7 mouse cellular contexts compared by ENCODE assay signal in the genomic region with DNA sequence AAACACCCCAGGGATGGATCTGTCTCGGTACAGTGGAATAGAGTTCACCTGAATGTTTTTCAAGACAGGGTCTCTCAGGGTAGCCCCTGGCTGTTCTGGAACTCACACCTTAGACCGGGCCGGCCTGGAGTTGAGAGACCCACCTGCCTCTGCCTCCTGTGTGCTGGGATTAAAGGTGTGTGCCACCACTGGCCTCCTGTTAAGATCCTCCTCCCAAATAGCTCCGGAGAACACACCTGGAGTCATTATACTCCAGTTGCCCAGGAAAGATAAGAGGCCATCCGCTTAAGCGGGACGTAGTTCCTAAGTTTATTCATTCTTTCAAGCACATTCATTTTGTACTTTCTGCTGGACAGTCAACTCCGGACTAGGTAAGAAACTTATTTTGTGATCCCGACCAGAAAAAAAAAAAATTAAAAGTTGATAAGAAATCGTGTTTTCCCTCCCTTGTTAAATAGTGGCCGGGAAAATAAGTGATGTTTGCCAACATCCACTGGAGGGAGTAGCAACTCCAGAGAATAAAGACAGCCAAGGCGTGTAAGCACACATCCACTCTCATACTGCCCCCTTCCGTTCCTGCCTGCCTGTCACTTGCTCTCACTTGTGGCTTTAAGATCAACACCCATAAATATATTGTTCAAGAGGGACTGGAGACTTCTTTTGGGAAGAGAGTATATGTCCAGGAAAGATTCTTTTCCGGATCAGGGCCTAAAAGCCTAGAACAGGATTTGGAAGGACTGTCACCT. TPM values are rescaled to one million over a fixed set of nuclear protein-coding genes. Genes with fewer than 3 reads are reported as not detected.
DNase-seq lines count a peak whose midpoint lies in the region; ATAC-seq and TF ChIP-seq lines count a peak whose summit lies in the region.

No protein-coding gene starts in this region.

- DNase-seq in adipocyte (ENCODE audit: low spot score): peak; percentile 87
- DNase-seq in heart, postnatal 10 days: peak; percentile 76 to 81
- DNase-seq in layer of hippocampus, adult 2 months (ENCODE audit: low spot score in 2 of 2): peak; percentile 68 to 74
- DNase-seq in lung, postnatal 36 days: peak; percentile 88

- peaks cover 27% of the 10 kb centered on the region for H3K36me3 ChIP-seq in E14TG2a.4 (ENCODE audit: insufficient read depth, low read length)
- H3K36me3 ChIP-seq in embryonic facial prominence, embryonic 13.5 days: no peaks in the 10 kb centered on the region
- H3K36me3 ChIP-seq in small intestine, adult 2 months (ENCODE audit: control insufficient read depth, insufficient read depth, low read length): no peaks in the 10 kb centered on the region

- peaks cover 34% of the 10 kb centered on the region for H3K4me1 ChIP-seq in E14TG2a.4 (replicated peaks; ENCODE audit: low read depth, low read length)
- H3K4me1 ChIP-seq in embryonic facial prominence, embryonic 13.5 days: peaks cover 13% of the 10 kb centered on the region
- 0 out of 2 replicates have a peak, but pooled peaks cover 3% of the 10 kb centered on the region for H3K4me1 ChIP-seq in small intestine, adult 2 months (ENCODE audit: control insufficient read depth, insufficient read depth, insufficient read length, low read length)

- peaks cover 19% of the 10 kb centered on the region for H3K9me3 ChIP-seq in E14TG2a.4 (ENCODE audit: low read length)
- H3K9me3 ChIP-seq in embryonic facial prominence, embryonic 13.5 days: no peaks in the 10 kb centered on the region

- ATAC-seq in embryonic facial prominence, embryonic 13.5 days (ENCODE audit: insufficient number of reproducible peaks, insufficient read depth, low FRiP score, low TSS enrichment, low read depth): no peak

- WGBS in embryonic facial prominence, embryonic 13.5 days: 10% methylated on average over 14 of the region's 14 CpGs
- WGBS in small intestine, adult 2 months: 3% methylated on average over 14 of the region's 14 CpGs

- H3K4me2 ChIP-seq in embryonic facial prominence, embryonic 13.5 days: peak overlapping the region; percentile 94

- peak overlapping the region; percentile 84 for H3K27ac ChIP-seq in embryonic facial prominence, embryonic 13.5 days
- no peak overlapping the region for H3K27ac ChIP-seq in layer of hippocampus, adult 2 months
- peak overlapping the region; percentile 65 for H3K27ac ChIP-seq in small intestine, adult 2 months (ENCODE audit: insufficient read depth, low read depth, low read length)

- peak overlapping the region; percentile 92 for H3K4me3 ChIP-seq in E14TG2a.4 (replicated peaks; ENCODE audit: low read length)
- peak overlapping the region; percentile 79 for H3K4me3 ChIP-seq in embryonic facial prominence, embryonic 13.5 days
- H3K4me3 ChIP-seq in layer of hippocampus, adult 2 months: peak overlapping the region; percentile 73
- peak overlapping the region; percentile 88 for H3K4me3 ChIP-seq in small intestine, adult 2 months (ENCODE audit: low read depth, low read length)

- H3K27me3 ChIP-seq in E14TG2a.4 (ENCODE audit: insufficient read depth, low read length): no peaks in the 10 kb centered on the region
- no peaks in the 10 kb centered on the region for H3K27me3 ChIP-seq in embryonic facial prominence, embryonic 13.5 days
- no peaks in the 10 kb centered on the region for H3K27me3 ChIP-seq in small intestine, adult 2 months (ENCODE audit: control insufficient read depth, insufficient read depth, low read length)

- no peak for TF ChIP-seq POLR2A in small intestine, adult 2 months (IDR thresholded peaks at IDR 0.05; ENCODE audit: low read depth, low read length)

- H3K9ac ChIP-seq in embryonic facial prominence, embryonic 13.5 days: peak overlapping the region; percentile 81

- TF ChIP-seq CTCF in E14TG2a.4 (conservative IDR thresholded peaks at IDR 0.05; ENCODE audit: low read length): peak; percentile 49
- peak; percentile 84 for TF ChIP-seq CTCF in layer of hippocampus, adult 2 months (conservative IDR thresholded peaks at IDR 0.05)
- TF ChIP-seq CTCF in small intestine, adult 2 months (IDR thresholded peaks at IDR 0.05; ENCODE audit: extremely low read depth, insufficient read length, insufficient replicate concordance, low read depth, low read length): peak; percentile 77; the same call in 1 of the 2 replicates

- intact Hi-C loops in heart, postnatal 10 days (cut with DNase I): loop anchor here (5.0 kb wide), 3 partner anchors 110 to 330 kb away; partner anchors contain the start of gene Hsd17b6

RNA-seq across cellular contexts. Expression of gene Nab2, which starts 9.4 kb away (rescaled TPM):
- polyA plus RNA-seq in embryonic facial prominence, embryonic 13.5 days (2015; fragmentation: Nextera tagmentation; extraction: Ambion mirVana): 19.5 and 20.3 TPM in 2 replicates
- 10 to 100 TPM in 1 of 2 experiments, 1 to 10 TPM in 1; 8.5 to 11.7 TPM for total RNA-seq in heart, postnatal 10 days (2021)
- 10 to 100 TPM; 44.0 to 44.4 TPM for total RNA-seq in layer of hippocampus, adult 2 months (2021)
- 9.4 and 31.8 TPM in 2 replicates for polyA plus RNA-seq in small intestine, adult 2 months (2012; rRNA removed)

RNA-seq across cellular contexts. Expression of gene Nemp1, which starts 11.1 kb away (rescaled TPM):
- polyA plus RNA-seq in embryonic facial prominence, embryonic 13.5 days (2015; fragmentation: Nextera tagmentation; extraction: Ambion mirVana): 9.1 and 10.6 TPM in 2 replicates
- 1 to 10 TPM; 5.0 to 7.0 TPM for total RNA-seq in heart, postnatal 10 days (2021)
- total RNA-seq in layer of hippocampus, adult 2 months (2021): 1 to 10 TPM; 5.8 to 6.8 TPM
- polyA plus RNA-seq in small intestine, adult 2 months (2012; rRNA removed): 0.67 and 2.5 TPM in 2 replicates

RNA-seq across cellular contexts. Expression of gene Myo1a, which starts 27.2 kb away (rescaled TPM):
- 0.66 and 2.5 TPM in 2 replicates for polyA plus RNA-seq in embryonic facial prominence, embryonic 13.5 days (2015; fragmentation: Nextera tagmentation; extraction: Ambion mirVana)
- not detected for total RNA-seq in heart, postnatal 10 days (2021)
- 1 to 10 TPM in 1 of 2 experiments, under 1 TPM in 1; 0.59 to 1.1 TPM for total RNA-seq in layer of hippocampus, adult 2 months (2021)
- 166 and 688 TPM in 2 replicates for polyA plus RNA-seq in small intestine, adult 2 months (2012; rRNA removed)

RNA-seq across cellular contexts. Expression of gene Stat6, which starts 35.0 kb away (rescaled TPM):
- 21.1 and 22.0 TPM in 2 replicates for polyA plus RNA-seq in embryonic facial prominence, embryonic 13.5 days (2015; fragmentation: Nextera tagmentation; extraction: Ambion mirVana)
- 10 to 100 TPM; 45.9 to 46.8 TPM for total RNA-seq in heart, postnatal 10 days (2021)
- 1 to 10 TPM; 6.4 to 6.7 TPM for total RNA-seq in layer of hippocampus, adult 2 months (2021)
- 45.7 and 101 TPM in 2 replicates for polyA plus RNA-seq in small intestine, adult 2 months (2012; rRNA removed)

RNA-seq across cellular contexts. Expression of gene Tac2, which starts 46.5 kb away (rescaled TPM):
- 0.55 TPM in 1 of 2 replicates, not detected in the other for polyA plus RNA-seq in embryonic facial prominence, embryonic 13.5 days (2015; fragmentation: Nextera tagmentation; extraction: Ambion mirVana)
- not detected for total RNA-seq in heart, postnatal 10 days (2021)
- total RNA-seq in layer of hippocampus, adult 2 months (2021): 1 to 10 TPM; 2.2 to 3.6 TPM
- 0.27 TPM in 1 of 2 replicates, not detected in the other for polyA plus RNA-seq in small intestine, adult 2 months (2012; rRNA removed)
